Mouse (Mus musculus): ENCODE data around the gene Cgn. TPM values are rescaled to one million over a fixed set of nuclear protein-coding genes. Genes with fewer than 3 reads are reported as not detected.

Cgn gene
- total and polyA plus RNA-seq, 3 experiments: 0.25 to 0.50 (median 0.43) TPM

- intact Hi-C loops (cut with DNase I): no loop called here
- Histone ChIP-seq H3K36me3 (ENCODE audit: control insufficient read depth, insufficient read depth, low read length) (no peaks in the 10 kb centered on the region), H3K27ac (no peak overlapping the region), H3K79me2 (replicated peaks; ENCODE audit: control insufficient read depth, insufficient read depth, low read length) (no peaks in the 10 kb centered on the region), H3K27me3 (ENCODE audit: control insufficient read depth, insufficient read depth, low read length) (peaks cover 1% of the 10 kb centered on the region; the same call in 1 of the 2 replicates), H3K4me1 (ENCODE audit: control insufficient read depth, insufficient read depth, low read length) (peaks cover 1% of the 10 kb centered on the region; the same call in 1 of the 2 replicates), H3K4me3 (no peak overlapping the region), H3K9ac (ENCODE audit: low read depth, low read length) (no peak overlapping the region)
- DNase-seq: no peak
- WGBS: 66% methylated on average over 2 of the region's 2 CpGs
- no peak for TF ChIP-seq POLR2A (IDR thresholded peaks at IDR 0.05; ENCODE audit: insufficient read depth, low read depth, low read length)
- no peak for TF ChIP-seq EP300 (IDR thresholded peaks at IDR 0.05; ENCODE audit: insufficient read depth, low read depth, low read length)
- TF ChIP-seq CTCF (IDR thresholded peaks at IDR 0.05): no peak
These were observed 3.2 kb upstream of the Cgn start for GRCm38 (mm10) chr3:94789516-94789915.

- Histone ChIP-seq H3K4me3 (no peak overlapping the region), H3K79me2 (replicated peaks; ENCODE audit: control insufficient read depth, insufficient read depth, low read length) (no peaks in the 10 kb centered on the region), H3K27me3 (ENCODE audit: control insufficient read depth, insufficient read depth, low read length) (peaks cover 1% of the 10 kb centered on the region; the same call in 1 of the 2 replicates), H3K36me3 (ENCODE audit: control insufficient read depth, insufficient read depth, low read length) (no peaks in the 10 kb centered on the region), H3K4me1 (ENCODE audit: control insufficient read depth, insufficient read depth, low read length) (peaks cover 1% of the 10 kb centered on the region; the same call in 1 of the 2 replicates), H3K27ac (no peak overlapping the region), H3K9ac (ENCODE audit: low read depth, low read length) (no peak overlapping the region)
- TF ChIP-seq EP300 (IDR thresholded peaks at IDR 0.05; ENCODE audit: insufficient read depth, low read depth, low read length) (no peak), POLR2A (IDR thresholded peaks at IDR 0.05; ENCODE audit: insufficient read depth, low read depth, low read length) (no peak), CTCF (IDR thresholded peaks at IDR 0.05) (no peak)
- intact Hi-C loops (cut with DNase I): no loop called here
- WGBS: 95% methylated on average over 1 of the region's 1 CpGs
- no peak for DNase-seq
These were observed 2.8 kb upstream of the Cgn start for GRCm38 (mm10) chr3:94789071-94789470.

- no peaks in the 10 kb centered on the region for H3K79me2 ChIP-seq (replicated peaks; ENCODE audit: control insufficient read depth, insufficient read depth, low read length)
- no peak overlapping the region for H3K9ac ChIP-seq (ENCODE audit: low read depth, low read length)
- intact Hi-C loops (cut with DNase I): no loop called here
- no peak for DNase-seq
- H3K27me3 ChIP-seq (ENCODE audit: control insufficient read depth, insufficient read depth, low read length): peaks cover 1% of the 10 kb centered on the region; the same call in 1 of the 2 replicates
- no peak for TF ChIP-seq POLR2A (IDR thresholded peaks at IDR 0.05; ENCODE audit: insufficient read depth, low read depth, low read length)
- 10% methylated on average over 10 of the region's 11 CpGs for WGBS
- H3K4me1 ChIP-seq (ENCODE audit: control insufficient read depth, insufficient read depth, low read length): peaks cover 1% of the 10 kb centered on the region; the same call in 1 of the 2 replicates
- no peak overlapping the region for H3K27ac ChIP-seq
- H3K4me3 ChIP-seq: peak overlapping the region; percentile 68
- H3K36me3 ChIP-seq (ENCODE audit: control insufficient read depth, insufficient read depth, low read length): no peaks in the 10 kb centered on the region
These were observed 959 bp upstream of the Cgn start for GRCm38 (mm10) chr3:94787122-94787780.

GRCm38 (mm10) chr3:94785958-94786357, 334 bp downstream of the Cgn start:
- DNase-seq: no peak
- peak overlapping the region; percentile 68 for H3K4me3 ChIP-seq
- H3K9ac ChIP-seq (ENCODE audit: low read depth, low read length): peak overlapping the region; percentile 1; the same call in 1 of the 2 replicates
- no peak overlapping the region for H3K27ac ChIP-seq
- H3K4me1 ChIP-seq (ENCODE audit: control insufficient read depth, insufficient read depth, low read length): peaks cover 1% of the 10 kb centered on the region; the same call in 1 of the 2 replicates
- intact Hi-C loops (cut with DNase I): no loop called here
- TF ChIP-seq CTCF (IDR thresholded peaks at IDR 0.05) (no peak), POLR2A (IDR thresholded peaks at IDR 0.05; ENCODE audit: insufficient read depth, low read depth, low read length) (no peak), EP300 (IDR thresholded peaks at IDR 0.05; ENCODE audit: insufficient read depth, low read depth, low read length) (no peak)
- peaks cover 1% of the 10 kb centered on the region; the same call in 1 of the 2 replicates for H3K27me3 ChIP-seq (ENCODE audit: control insufficient read depth, insufficient read depth, low read length)
- 7% methylated on average over 14 of the region's 14 CpGs for WGBS
- no peaks in the 10 kb centered on the region for H3K79me2 ChIP-seq (replicated peaks; ENCODE audit: control insufficient read depth, insufficient read depth, low read length)
- H3K36me3 ChIP-seq (ENCODE audit: control insufficient read depth, insufficient read depth, low read length): no peaks in the 10 kb centered on the region

GRCm38 (mm10) chr3:94784171-94784701, 2.1 kb downstream of the Cgn start:
- peaks cover 1% of the 10 kb centered on the region; the same call in 1 of the 2 replicates for H3K27me3 ChIP-seq (ENCODE audit: control insufficient read depth, insufficient read depth, low read length)
- peaks cover 1% of the 10 kb centered on the region; the same call in 1 of the 2 replicates for H3K4me1 ChIP-seq (ENCODE audit: control insufficient read depth, insufficient read depth, low read length)
- DNase-seq: no peak
- WGBS: 63% methylated on average over 5 of the region's 5 CpGs
- H3K79me2 ChIP-seq (replicated peaks; ENCODE audit: control insufficient read depth, insufficient read depth, low read length): no peaks in the 10 kb centered on the region
- no peaks in the 10 kb centered on the region for H3K36me3 ChIP-seq (ENCODE audit: control insufficient read depth, insufficient read depth, low read length)
- H3K9ac ChIP-seq (ENCODE audit: low read depth, low read length): no peak overlapping the region
- intact Hi-C loops (cut with DNase I): no loop called here
- no peak overlapping the region for H3K27ac ChIP-seq
- no peak overlapping the region for H3K4me3 ChIP-seq
- no peak for TF ChIP-seq EP300 (IDR thresholded peaks at IDR 0.05; ENCODE audit: insufficient read depth, low read depth, low read length)
- no peak for TF ChIP-seq POLR2A (IDR thresholded peaks at IDR 0.05; ENCODE audit: insufficient read depth, low read depth, low read length)
- no peak for TF ChIP-seq CTCF (IDR thresholded peaks at IDR 0.05)

- H3K9ac ChIP-seq (ENCODE audit: low read depth, low read length): no peak overlapping the region
These were observed 2.8 kb downstream of the Cgn start for GRCm38 (mm10) chr3:94783462-94783931.

More at GRCm38 (mm10) chr3:94783462-94783931, 2.8 kb downstream of the Cgn start:
- Histone ChIP-seq H3K4me1 (ENCODE audit: control insufficient read depth, insufficient read depth, low read length) (peaks cover 1% of the 10 kb centered on the region; the same call in 1 of the 2 replicates), H3K36me3 (ENCODE audit: control insufficient read depth, insufficient read depth, low read length) (no peaks in the 10 kb centered on the region), H3K4me3 (no peak overlapping the region), H3K27ac (no peak overlapping the region), H3K27me3 (ENCODE audit: control insufficient read depth, insufficient read depth, low read length) (peaks cover 1% of the 10 kb centered on the region; the same call in 1 of the 2 replicates), H3K79me2 (replicated peaks; ENCODE audit: control insufficient read depth, insufficient read depth, low read length) (no peaks in the 10 kb centered on the region)
- intact Hi-C loops (cut with DNase I): no loop called here
- no peak for TF ChIP-seq CTCF (IDR thresholded peaks at IDR 0.05)
- TF ChIP-seq POLR2A (IDR thresholded peaks at IDR 0.05; ENCODE audit: insufficient read depth, low read depth, low read length): no peak
- TF ChIP-seq EP300 (IDR thresholded peaks at IDR 0.05; ENCODE audit: insufficient read depth, low read depth, low read length): no peak
- DNase-seq: no peak
- WGBS: 59% methylated on average over 5 of the region's 5 CpGs

All from heart, adult 2 months (tissue).